ENCODE assay signal across 22 mouse cellular contexts in the genomic region with DNA sequence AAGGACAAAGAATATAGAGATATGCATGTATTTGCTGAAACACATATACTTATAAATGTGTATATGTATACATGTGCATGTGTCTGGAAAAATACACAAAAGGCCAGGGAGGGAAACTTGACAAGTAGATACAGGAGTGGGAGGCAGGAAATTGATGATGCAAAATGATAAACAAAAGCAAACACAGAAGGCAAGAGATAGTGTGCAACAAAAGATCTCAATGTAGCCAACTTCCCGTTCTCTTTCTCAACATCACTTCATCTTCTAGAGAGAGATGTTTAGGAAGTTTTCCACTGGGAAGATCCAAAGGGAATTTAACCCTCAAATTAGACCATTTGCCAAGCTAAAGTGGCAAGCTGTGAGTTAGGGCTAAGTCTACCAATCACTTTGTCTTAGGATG.
"Had no signal": no experiment of that assay in that cellular context is flagged by ENCODE, and none has a peak within 500 bp of the region (broad histone marks: within the 10 kb centered on the region; RNA-seq: fewer than 3 reads in every experiment).

No protein-coding gene starts in this region.

- H3K27ac ChIP-seq: heart, embryonic 10.5 days; heart, embryonic 13.5 days; heart, embryonic 15.5 days; hindbrain, embryonic 14.5 days; intestine, embryonic 15.5 days; layer of hippocampus, adult 2 months; left cerebral cortex, adult 2 months; limb, embryonic 10.5 days; limb, embryonic 12.5 days had no signal

- H3K9ac ChIP-seq: heart, embryonic 13.5 days; heart, embryonic 15.5 days; hindbrain, embryonic 14.5 days; intestine, embryonic 15.5 days; limb, embryonic 12.5 days had no signal

- H3K4me3 ChIP-seq: gastrocnemius, adult 2 months; heart, embryonic 10.5 days; heart, embryonic 13.5 days; heart, embryonic 15.5 days; intestine, embryonic 15.5 days; layer of hippocampus, adult 2 months; left cerebral cortex, adult 2 months; limb, embryonic 10.5 days; limb, embryonic 12.5 days had no signal

- H3K36me3 ChIP-seq: heart, embryonic 10.5 days; heart, embryonic 13.5 days; heart, embryonic 15.5 days; intestine, embryonic 15.5 days; limb, embryonic 10.5 days; limb, embryonic 12.5 days had no signal

- H3K4me1 ChIP-seq: limb, embryonic 10.5 days had no signal

- H3K4me2 ChIP-seq: heart, embryonic 13.5 days; heart, embryonic 15.5 days; hindbrain, embryonic 14.5 days; intestine, embryonic 15.5 days; limb, embryonic 12.5 days had no signal

- ATAC-seq: hindbrain, embryonic 16.5 days; inflammation-experienced regulatory T-cells, adult 6 months had no signal

- H3K27me3 ChIP-seq: heart, embryonic 13.5 days; heart, embryonic 15.5 days; intestine, embryonic 15.5 days; limb, embryonic 12.5 days had no signal

- H3K9me3 ChIP-seq: heart, embryonic 10.5 days; heart, embryonic 13.5 days; heart, embryonic 15.5 days; intestine, embryonic 15.5 days; limb, embryonic 10.5 days; limb, embryonic 12.5 days had no signal

- DNase-seq: gastrocnemius, adult 2 months; gastrocnemius, postnatal 10 days; gastrocnemius, postnatal 25 days; heart, adult 18-20 months; heart, postnatal 14 days; heart, postnatal 36 days; kidney, adult 18-20 months; kidney, adult 8-10 months; kidney, postnatal 10 days; kidney, postnatal 25 days; kidney, postnatal 4 days had no signal
